Mouse (Mus musculus): Measurements from ENCODE around the gene Crocc.
A peak's percentile ranks its signal among the peaks of the same experiment; 100 is the strongest.

The Crocc gene

DNA sequence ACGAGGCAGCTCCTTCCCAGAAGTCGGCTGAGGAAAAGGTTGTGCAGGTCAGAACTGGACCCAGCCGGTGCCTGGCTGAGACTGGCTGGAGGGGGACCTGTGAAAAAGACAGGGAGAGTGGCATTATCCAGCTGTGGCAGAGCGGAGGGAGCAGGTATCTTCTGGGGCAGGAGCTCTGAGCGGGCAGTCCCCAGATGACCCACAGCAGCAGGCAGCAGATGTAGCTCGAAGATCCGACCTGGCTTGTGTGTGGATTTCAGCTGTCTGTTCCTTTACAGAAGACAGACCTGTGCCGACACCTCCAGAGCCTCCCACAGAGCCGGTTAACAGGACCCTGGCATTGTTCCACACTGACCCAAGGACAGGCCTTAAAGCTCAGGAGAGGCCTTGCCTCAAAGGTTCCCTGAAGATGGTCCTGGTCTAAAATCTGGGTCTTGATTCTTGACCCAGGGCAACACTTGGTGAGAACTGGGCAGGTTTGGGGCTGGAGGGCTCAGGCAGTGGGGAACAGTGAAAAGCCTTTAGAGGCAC, 7.2 kb upstream of the Crocc start:
- DNase-seq (ENCODE audit: extremely low spot score, low read depth, low spot score), result no peak

GRCm38 (mm10) chr4:141066709-141067515, 6.6 kb upstream of the Crocc start:
- no peak for DNase-seq (ENCODE audit: extremely low spot score, low read depth, low spot score)

DNA sequence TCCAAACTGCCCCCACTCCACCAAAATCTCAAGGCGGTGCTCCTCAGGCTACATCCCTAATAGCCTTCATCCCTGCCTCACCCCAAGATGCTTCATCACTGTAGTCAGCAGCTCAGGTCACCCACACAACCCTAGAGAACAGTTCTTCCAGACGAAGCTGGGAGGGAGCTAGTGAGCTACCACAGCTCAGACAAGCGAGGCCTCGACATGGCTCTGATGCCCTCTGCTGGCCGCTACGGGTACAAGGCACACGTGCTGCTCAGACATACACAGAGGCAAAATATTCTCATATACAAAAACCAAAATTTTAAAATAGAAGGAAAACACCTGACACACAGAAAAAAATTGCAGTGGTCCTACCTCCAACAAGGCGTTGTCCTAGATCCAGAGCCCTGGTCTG, 4.8 kb upstream of the Crocc start:
- no peak for DNase-seq (ENCODE audit: extremely low spot score, low read depth, low spot score)

- DNase-seq (ENCODE audit: extremely low spot score, low read depth, low spot score), result no peak
Measured at GRCm38 (mm10) chr4:141064104-141064659, 3.8 kb upstream of the Crocc start.

GRCm38 (mm10) chr4:141059616-141060425, 529 bp downstream of the Crocc start:
- no peak for DNase-seq (ENCODE audit: extremely low spot score, low read depth, low spot score)

GRCm38 (mm10) chr4:141058835-141059234, 1.5 kb downstream of the Crocc start:
- no peak for DNase-seq (ENCODE audit: extremely low spot score, low read depth, low spot score)

- no peak for DNase-seq (ENCODE audit: extremely low spot score, low read depth, low spot score)
Measured at GRCm38 (mm10) chr4:141056970-141057369, 3.4 kb downstream of the Crocc start.

GRCm38 (mm10) chr4:141053568-141054161, 6.7 kb downstream of the Crocc start:
- DNase-seq (ENCODE audit: extremely low spot score, low read depth, low spot score), result no peak

- DNase-seq (ENCODE audit: extremely low spot score, low read depth, low spot score), result no peak
Measured at GRCm38 (mm10) chr4:141053138-141053537, 7.2 kb downstream of the Crocc start.

DNA sequence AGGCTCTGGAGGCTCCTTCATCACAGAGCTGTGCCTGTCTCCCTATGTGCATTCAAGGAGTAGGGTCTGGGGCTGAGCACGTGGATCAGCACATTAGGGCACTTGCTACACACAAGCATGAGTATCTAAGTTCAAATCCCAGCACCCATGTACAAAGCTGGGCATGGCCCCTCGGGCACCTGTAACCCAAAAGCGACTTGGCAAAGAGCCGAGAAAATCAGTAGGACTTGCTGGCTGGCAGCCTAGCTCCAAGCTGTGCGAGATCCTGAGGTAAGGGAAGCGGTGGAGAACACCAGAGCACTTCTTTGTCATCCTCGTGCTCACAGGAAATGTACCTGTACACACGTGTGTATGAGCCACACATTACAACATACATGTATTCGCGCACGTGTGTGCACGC, 7.9 kb downstream of the Crocc start:
- DNase-seq (ENCODE audit: extremely low spot score, low read depth, low spot score), result no peak

DNA sequence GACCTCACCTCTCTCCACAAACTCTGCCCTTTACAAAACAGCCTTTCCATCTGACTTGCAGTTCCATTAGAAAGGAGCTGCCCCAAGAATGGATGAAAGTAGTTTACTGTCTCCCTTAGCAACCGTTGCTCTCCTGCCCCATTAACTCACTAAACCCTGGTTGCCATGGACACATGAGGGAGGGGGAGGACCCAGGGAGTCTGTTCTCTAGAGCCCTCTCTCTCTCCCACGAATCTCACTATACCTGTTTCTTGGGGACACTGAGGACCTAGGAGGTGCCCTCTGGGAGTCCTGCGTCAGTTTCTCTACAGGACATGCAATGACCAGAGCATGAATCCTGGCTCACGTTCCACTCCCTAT, 10.9 kb downstream of the Crocc start:
- DNase-seq (ENCODE audit: extremely low spot score, low read depth, low spot score), result no peak

GRCm38 (mm10) chr4:141048810-141049475, 11.4 kb downstream of the Crocc start:
- DNase-seq (ENCODE audit: extremely low spot score, low read depth, low spot score), result no peak

- peak; percentile 35 for DNase-seq (ENCODE audit: extremely low spot score, low read depth, low spot score)
Measured at GRCm38 (mm10) chr4:141044816-141045215, 15.5 kb downstream of the Crocc start.

- no peak for DNase-seq (ENCODE audit: extremely low spot score, low read depth, low spot score)
Measured at GRCm38 (mm10) chr4:141041117-141041516, 19.2 kb downstream of the Crocc start.

DNA sequence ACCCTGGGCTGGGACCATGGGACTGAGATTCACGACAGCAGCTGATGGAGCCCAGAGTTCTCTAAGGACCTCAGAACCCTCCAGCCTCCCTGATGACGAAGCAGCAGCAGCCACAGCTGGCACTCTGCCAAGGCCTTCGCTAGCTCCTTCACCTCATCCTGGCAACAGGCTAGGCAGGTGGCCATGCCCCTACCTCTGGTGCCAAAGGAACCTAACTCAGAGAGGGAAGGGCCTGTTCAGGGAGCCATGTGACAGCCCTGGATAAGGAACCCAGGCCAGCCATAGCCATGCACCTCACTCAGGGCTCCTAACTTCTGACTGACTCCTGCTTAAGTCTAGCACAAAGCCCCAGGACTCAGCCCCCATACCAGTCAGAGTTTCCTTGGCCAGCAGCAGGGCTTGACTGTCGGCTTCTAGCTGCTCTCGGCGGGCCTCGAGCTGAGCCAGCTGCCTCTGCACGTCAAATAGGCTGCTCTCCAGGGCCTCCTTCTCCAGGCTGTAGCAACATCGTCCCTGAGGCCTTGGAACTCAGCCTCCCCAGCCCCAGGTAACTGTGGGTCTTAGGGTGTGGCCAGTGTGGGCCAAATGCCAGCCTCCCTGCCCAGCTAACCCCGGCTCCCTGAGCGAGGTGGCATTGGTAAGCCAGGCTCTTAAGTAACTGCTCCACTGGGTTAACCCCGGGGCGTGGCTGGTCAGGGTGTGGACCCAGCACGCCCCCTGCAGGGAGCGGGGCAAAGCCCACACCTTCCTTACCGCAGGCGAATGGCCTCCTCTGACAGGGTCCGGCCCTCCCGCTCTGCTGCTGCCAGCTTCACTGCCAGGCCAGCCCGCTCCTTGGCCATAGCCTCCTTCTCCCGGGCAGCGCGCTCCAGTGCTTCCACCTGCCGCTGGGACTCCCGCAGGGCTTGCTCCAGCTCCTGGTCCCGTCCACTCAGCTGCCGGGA, 26.5 kb downstream of the Crocc start:
- no peak for DNase-seq (ENCODE audit: extremely low spot score, low read depth, low spot score)

DNA sequence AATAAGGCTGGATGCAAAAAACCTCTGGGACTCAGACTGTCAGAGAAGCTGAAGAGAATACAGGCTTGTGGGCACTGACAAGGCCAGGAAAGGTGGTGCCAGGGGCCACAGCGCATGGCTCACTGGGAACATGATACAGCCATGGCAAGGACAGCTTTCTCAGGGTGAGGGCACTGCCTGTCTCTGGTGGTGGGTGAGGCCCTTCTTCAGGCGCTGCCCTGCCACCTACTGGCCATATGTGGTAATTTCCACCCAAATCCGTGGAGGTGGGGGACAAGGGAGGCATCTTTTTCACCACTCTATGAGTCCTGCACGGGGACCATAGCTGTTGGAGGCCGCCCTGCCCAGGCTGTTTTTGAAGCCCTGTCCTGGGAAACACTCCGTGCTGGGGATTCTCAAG, 28.6 kb downstream of the Crocc start:
- no peak for DNase-seq (ENCODE audit: extremely low spot score, low read depth, low spot score)

DNA sequence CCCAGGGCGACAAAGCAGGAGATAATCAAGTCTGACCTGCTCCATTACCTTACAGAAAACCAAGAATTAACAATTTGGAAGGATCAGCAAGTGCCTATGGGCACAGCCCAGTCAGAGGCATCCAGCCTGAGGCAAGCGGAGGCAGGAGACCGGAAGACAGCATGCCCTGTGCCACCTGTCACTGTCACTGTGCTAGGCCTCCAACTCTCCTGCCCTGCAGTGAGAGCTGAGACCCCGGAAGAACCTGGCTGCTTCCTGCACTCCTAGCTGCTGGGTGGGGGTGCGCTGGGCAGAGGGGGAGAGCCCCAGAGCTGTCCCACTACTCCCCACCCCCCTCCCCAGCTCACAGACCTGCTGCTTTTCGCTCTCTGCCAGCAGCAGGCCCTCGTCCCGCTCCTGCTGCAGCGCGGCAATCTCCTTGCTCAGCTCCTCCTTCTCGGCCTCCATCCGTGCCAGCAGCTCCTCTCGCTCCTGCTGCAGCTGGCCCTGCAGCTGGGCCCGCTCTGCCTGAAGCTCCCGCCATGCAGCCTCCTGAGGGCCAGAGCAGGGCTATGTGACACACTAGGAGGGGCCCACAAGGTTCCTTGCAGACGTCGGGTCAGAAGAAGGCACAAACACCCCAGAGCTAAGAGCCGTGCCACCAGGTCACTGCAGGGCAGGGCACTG, 29.7 kb downstream of the Crocc start:
- DNase-seq (ENCODE audit: extremely low spot score, low read depth, low spot score), result no peak

GRCm38 (mm10) chr4:141024992-141025391, 35.4 kb downstream of the Crocc start:
- DNase-seq (ENCODE audit: extremely low spot score, low read depth, low spot score), result no peak

DNA sequence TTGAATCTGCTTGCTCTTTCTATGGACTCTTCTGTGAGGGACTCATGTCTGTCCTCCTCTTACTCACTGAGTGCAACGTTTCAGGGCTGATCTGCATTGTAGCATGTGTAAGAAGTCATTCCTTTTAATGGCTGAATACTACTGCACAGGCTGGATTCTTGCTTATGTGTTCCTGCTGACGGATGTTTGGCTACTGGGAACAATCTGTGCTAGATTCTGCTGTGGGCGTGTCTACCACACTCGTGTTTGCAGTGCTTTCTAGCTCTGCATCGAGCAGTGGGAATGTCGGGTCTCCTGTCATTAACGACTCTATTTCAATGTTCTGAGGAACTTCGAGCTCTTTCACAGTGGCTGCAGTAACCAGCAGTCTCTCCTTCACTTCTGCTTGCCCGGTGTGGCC, 36.3 kb downstream of the Crocc start:
- DNase-seq (ENCODE audit: extremely low spot score, low read depth, low spot score), result no peak
